Mouse (Mus musculus) Muller cell, postnatal 12 days (primary cell): ENCODE results near the gene Nln.

ENCODE experiments used
- DNase-seq: peaks from one replicate; pipeline ENCODE4 v3.0.0-alpha.2; 2015; ENCODE audit errors: inconsistent ontology term

Gene Nln

DNA sequence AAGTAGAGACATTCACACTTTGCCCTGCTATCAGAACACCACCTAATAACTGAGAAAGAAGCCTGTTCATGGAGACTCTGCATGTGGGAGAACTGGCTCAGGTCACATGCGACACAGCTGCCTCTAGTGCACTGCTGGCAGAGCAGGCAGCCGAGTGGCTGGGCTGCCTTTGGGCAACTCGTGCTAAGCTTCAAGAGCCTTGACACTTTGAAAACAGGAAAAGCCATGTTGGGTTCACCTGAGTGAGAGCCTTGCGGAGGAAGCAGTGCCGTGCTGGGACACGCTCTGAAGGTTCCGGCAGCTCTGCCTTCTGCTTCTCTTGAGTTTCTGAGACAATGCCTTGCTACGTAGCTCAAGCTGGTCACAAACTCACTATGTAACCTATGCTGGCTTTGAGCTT lies 66.7 kb downstream of the Nln start:
- no peak for DNase-seq

DNA sequence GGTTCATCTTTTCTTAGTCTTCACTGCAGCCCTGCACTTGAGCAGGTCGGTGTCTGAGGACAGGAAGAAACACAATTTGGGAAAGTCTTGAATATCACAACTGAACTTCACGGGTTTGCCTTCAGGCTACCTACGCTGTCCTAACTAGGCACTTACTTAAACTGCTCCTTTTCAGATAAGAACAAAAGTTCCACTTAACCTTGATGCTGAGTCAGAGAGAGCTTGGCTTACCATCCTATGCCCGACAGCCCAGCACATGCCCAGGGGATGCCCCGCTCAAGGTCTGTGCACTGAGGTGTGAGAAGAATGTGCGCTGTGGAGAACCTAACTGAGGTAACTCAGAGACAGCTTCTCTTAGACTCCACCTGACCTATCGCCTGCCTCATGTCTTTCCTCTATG lies 67.9 kb downstream of the Nln start:
- DNase-seq: no peak

GRCm38 (mm10) chr13:104040950-104041349 lies 68.5 kb downstream of the Nln start:
- DNase-seq: peak; percentile 52

DNA sequence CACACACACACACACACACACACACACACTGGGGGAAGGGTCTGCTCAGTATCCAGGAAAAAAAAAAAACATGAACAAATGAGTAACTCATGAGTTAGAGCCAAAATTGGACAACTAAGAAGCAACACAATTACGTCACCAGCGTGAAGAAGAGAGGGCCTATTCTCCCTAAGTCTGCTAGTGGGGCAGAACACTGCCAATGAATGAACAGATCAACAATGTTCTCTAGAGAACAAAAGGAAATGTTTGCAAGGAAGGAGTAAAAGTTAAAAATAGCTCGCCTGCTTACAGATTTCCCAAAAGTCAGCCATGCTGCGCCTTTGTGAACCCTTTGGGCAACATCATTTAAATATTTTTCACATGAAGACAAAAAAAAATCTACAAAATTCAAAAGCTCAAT lies 69.6 kb downstream of the Nln start:
- DNase-seq: peak; percentile 81

DNA sequence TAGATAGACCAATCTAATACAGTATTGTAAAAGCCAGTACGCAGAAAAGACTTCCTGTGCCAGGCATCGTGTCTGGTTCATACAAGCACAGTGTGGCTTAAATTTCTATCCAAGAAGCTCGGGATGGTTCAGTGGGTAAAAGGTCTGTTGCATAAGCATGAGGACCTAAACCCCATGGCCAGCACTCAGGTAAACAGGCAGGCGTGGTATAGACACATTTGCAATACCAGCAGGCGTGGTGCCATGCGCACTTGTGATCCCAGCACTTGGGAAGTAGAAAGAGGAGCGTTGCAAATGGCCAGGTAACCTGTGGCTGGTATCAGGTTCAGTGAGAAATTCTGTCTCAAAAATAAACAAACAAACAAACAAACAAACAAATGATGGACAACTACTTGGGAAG lies 70.5 kb downstream of the Nln start:
- DNase-seq: no peak

DNA sequence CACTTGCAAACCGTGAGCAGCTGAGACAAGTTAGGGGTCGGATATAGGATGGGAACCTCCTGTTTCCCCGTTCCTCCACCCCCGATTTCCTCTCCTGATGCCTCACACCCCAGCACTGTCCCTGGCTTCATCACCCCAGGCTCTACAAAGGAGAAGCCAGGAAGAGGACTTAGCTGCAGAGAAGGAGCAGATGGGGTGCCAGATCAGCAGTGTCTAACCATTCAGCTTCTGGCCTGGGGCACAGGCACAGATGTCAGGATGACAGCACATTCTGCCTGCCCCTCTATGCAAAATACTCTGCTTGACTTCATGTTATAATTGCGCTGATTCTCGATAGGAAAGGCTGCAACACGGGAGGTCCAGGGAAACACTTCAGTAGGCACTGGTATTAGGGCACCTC lies 71.1 kb downstream of the Nln start:
- DNase-seq: no peak

DNA sequence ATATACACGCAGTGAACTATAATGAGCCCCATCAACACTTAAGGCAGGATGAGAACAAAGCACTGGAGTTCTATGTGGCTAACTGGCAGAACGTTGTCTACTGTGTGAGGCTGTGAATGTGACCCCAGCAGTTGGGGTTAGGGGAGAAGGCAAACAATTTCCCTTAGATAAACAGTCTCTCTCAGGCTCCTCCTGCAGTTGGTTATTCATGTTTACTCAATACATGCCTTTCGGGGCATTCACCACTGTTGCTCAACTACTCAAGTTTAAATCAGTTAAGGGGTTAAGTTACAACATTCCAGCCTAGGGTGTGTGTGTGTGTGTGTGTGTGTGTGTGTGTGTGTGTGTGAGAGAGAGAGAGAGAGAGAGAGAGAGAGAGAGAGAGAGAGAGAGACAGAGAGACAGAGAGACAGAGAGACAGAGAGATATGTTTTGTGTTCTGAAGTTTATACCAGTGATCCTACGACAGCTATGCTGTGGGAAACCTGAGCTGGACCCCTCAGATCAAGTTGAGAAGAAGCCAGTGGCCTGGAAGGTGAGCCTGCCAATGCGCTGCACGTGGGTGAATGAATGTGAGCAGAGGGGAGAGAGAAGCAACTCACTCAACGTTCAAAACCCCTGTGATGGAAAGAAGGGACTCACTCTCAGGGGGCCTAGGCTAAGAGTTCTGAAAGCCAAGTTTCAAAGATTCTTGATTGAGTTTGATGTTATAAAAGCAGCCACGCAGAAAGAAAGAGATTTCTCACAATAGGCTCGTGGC lies 71.7 kb downstream of the Nln start:
- peak; percentile 57 for DNase-seq

- DNase-seq: peak; percentile 93
Measured at GRCm38 (mm10) chr13:104036494-104037290, 72.7 kb downstream of the Nln start.

GRCm38 (mm10) chr13:104035651-104036050 lies 73.8 kb downstream of the Nln start:
- no peak for DNase-seq

DNA sequence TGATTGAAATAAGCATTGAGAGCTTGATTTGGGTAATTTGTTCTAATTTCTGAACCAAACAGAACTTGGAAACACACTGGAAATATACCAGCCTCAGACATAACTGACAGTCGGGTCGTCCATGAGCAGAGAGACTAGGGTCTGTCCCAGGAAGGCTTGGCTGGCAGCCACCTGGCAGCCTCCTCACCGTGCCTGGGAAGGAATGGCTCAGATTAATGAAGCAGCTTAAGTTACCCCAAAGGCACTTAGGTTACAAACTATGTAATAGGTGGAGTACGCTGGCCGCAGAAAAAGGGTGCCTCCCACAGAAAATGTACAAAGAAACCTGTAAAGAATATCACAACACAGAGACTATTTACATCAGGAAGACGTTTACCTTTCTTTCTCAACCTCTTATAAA lies 74.6 kb downstream of the Nln start:
- peak; percentile 85 for DNase-seq

- DNase-seq: peak; percentile 39
Measured at GRCm38 (mm10) chr13:104032620-104033133, 76.7 kb downstream of the Nln start.

DNA sequence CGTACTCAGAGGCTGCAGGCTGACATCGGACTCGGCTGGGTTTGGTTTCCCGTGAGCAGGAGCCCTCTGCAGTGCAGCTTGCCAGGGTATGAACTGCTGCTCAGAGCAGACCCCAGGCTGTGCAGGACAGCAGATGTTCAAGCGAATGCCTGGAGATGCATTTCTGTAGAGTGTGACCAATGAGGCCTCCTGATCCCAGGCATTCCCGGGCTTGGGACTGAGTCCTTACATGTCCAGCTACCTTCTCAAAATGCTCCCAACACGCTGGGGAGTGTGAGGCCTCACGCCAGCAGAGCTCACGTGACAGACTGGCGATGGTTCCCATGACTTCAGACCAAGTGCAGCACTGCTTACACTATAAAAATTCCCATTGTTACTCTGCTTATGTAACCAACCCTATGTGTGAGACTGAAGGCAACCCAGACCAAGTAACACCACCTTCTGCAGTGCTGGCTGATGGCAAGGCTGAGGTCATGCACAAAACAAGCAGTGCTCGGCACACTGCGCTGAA lies 77.5 kb downstream of the Nln start:
- DNase-seq: peak; percentile 60

DNA sequence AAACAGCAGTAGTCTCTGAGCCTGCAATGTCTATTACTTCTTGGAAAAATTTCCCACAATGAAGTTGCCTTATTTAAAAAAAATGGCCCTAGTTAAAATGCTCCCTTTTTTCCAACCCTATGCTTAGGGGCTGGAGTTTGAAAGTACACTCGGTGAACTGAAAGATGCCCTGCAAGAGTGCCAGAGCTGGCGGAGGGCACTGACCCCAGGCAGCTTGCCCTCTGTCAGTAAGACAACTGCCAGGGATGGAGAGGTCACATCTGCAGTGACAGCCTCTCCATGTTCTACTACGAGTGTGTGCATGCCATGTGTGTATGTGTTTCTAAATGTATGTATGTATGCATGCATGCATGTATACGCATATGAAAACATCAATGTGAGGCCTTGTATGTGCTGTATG lies 78.5 kb downstream of the Nln start:
- DNase-seq: no peak

- DNase-seq: no peak
Measured at GRCm38 (mm10) chr13:104029511-104029910, 79.9 kb downstream of the Nln start.

DNA sequence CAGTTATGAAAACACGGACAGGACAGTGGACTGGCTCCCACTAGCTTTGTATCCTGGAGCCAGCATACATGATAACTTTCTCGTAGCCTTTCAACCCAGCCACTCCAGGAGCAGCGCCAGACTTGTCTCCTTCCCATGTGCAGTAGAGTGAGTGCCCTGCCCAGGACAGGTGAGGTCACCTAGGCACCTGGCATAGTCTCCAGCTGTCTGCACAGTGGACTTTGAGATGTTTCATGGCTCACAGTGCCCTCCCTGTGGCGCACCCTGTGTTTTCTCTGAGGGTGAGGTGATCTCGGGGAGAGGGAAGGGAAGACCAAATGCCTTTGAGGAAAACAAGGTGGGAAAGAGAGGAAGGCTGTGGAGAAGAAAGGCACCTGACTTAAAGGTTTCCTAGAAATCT lies 80.3 kb downstream of the Nln start:
- no peak for DNase-seq

- no peak for DNase-seq
Measured at GRCm38 (mm10) chr13:104026525-104026924, 82.9 kb downstream of the Nln start.

DNA sequence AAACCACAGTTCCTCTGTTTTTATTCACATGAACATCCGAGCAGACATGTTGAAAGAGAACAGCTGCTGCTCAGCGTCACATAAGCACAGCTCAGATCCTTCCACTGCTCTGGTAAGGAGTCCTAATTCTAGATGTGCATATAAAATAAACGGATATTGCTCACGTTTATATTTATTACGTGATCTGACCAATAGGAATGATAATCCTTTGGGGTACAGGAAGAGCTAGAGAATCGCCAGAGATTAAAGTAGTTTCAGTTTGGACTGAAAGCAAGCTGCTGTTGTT lies 83.8 kb downstream of the Nln start:
- DNase-seq: no peak

- DNase-seq: peak; percentile 95
Measured at GRCm38 (mm10) chr13:104024856-104025709, 84.3 kb downstream of the Nln start.

DNA sequence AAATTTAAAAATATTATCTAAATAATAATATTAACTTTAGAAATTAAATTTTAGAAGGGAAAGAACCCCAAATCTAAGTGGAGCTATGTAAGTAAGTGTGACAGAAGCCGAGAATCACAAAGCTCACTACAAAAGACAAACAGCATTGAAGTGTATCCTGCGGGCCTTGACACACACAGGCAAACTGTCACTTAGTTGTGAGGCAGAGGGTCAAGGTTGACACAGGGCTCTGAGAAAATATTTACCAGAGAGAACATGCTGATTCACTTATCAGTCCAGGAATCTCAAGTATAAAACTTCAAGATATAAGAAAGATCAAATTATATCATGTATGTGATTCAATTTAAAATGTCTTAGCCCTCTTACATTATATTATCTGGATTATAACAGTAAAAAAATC lies 85.1 kb downstream of the Nln start:
- DNase-seq: no peak

GRCm38 (mm10) chr13:104023356-104023911 lies 86.0 kb downstream of the Nln start:
- no peak for DNase-seq

GRCm38 (mm10) chr13:104018466-104019076 lies 90.8 kb downstream of the Nln start:
- peak; percentile 70 for DNase-seq
